In the genomic region with DNA sequence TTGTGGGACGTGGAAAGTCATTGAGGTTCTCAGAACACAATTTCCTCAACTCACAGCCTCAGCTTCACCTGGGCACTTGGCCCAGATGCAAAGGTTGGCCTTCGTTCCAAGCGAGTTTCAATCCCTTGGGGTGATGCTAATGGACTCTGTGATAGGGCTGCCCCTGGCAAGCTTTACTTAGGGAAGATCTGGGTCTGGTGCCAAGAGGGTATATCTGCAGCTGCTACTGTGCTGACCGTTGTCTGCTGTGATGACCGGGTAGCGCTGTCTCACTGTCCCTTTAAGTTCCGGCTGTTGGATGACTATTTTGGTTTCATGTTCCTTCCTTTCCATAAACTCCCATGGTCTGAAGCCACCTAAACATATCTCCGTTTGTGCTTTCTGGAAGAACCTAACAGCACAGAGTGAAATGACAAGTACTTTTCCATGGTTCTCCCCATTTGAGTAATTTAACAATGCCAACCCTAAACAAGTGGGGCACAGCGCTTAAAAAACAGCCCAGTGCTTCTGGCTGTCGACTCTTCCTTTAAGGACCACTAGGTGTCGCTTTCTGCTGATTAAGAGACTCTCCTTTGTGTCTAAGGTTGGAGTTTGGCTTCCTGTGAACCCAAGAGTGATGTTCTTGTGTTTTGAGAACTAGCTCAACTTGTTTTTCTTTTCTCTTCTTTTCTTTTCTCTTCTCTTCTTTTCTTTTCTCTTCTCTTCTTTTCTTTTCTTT, we compare ENCODE assay signal across 9 mouse cellular contexts. TPM values are rescaled to one million over a fixed set of nuclear protein-coding genes. Genes with fewer than 3 reads are reported as not detected.
DNase-seq lines count a peak whose midpoint lies in the region; ATAC-seq and TF ChIP-seq lines count a peak whose summit lies in the region.
"Had no signal": no experiment of that assay in that cellular context is flagged by ENCODE, and none has a peak within 500 bp of the region (broad histone marks: within the 10 kb centered on the region; RNA-seq: fewer than 3 reads in every experiment).

No protein-coding gene starts in this region.

- H3K9me3 ChIP-seq in heart, embryonic 12.5 days (replicated peaks) = no peaks in the 10 kb centered on the region
- H3K9me3 ChIP-seq: lung, embryonic 15.5 days had no signal

- intact Hi-C loops in heart, postnatal 14 days (cut with DNase I) = loop anchor here (2.0 kb wide), 1 partner anchor 200 kb away; no protein-coding TSS in a partner anchor

- no peak overlapping the region for H3K4me3 ChIP-seq in heart, embryonic 12.5 days
- H3K4me3 ChIP-seq in cortical plate, adult 2 months (ENCODE audit: insufficient read depth, low read length) = no peak overlapping the region
- H3K4me3 ChIP-seq: lung, embryonic 15.5 days had no signal

- H3K4me1 ChIP-seq in heart, embryonic 12.5 days (replicated peaks) = no peaks in the 10 kb centered on the region
- H3K4me1 ChIP-seq in cortical plate, adult 2 months (ENCODE audit: control insufficient read depth, insufficient read depth, low read length) = no peaks in the 10 kb centered on the region
- H3K4me1 ChIP-seq: lung, embryonic 15.5 days had no signal

- H3K27ac ChIP-seq in heart, embryonic 12.5 days (ENCODE audit: poor library complexity, severe bottlenecking) = no peak overlapping the region
- H3K27ac ChIP-seq in cortical plate, adult 2 months (ENCODE audit: insufficient read depth, low read length) = no peak overlapping the region
- H3K27ac ChIP-seq: lung, embryonic 15.5 days had no signal

- no peak overlapping the region for H3K4me2 ChIP-seq in heart, embryonic 12.5 days
- H3K4me2 ChIP-seq: lung, embryonic 15.5 days had no signal

- TF ChIP-seq CTCF in cortical plate, adult 2 months (IDR thresholded peaks at IDR 0.05; ENCODE audit: extremely low read depth, insufficient read depth, low read length) = peak; percentile 71

- peak; percentile 16 for DNase-seq in heart, adult 8-10 months (ENCODE audit: low spot score)
- DNase-seq in T-cell, adult 2 months (ENCODE audit: low spot score) = peak; percentile 25
- DNase-seq in heart, postnatal 14 days = peak; percentile 18 to 53
- DNase-seq in layer of hippocampus, adult 11-12 months (ENCODE audit: low spot score) = peak; percentile 62
- peak; percentile 6 for DNase-seq in skeletal muscle tissue, adult 2 months (ENCODE audit: low read depth, low spot score)

- ATAC-seq in heart, embryonic 12.5 days (ENCODE audit: insufficient number of reproducible peaks, low FRiP score) = no peak
- ATAC-seq in megakaryocyte, adult 5-6 weeks (ENCODE audit: poor library complexity, severe bottlenecking) = peak; percentile 90

- H3K27me3 ChIP-seq in heart, embryonic 12.5 days (replicated peaks) = peaks cover 11% of the 10 kb centered on the region; the same call in 1 of the 2 replicates
- H3K27me3 ChIP-seq: lung, embryonic 15.5 days had no signal

- TF ChIP-seq POLR2A in cortical plate, adult 2 months (IDR thresholded peaks at IDR 0.05; ENCODE audit: extremely low read depth, insufficient read depth, low read length) = no peak

- no peaks in the 10 kb centered on the region for H3K36me3 ChIP-seq in heart, embryonic 12.5 days
- H3K36me3 ChIP-seq: lung, embryonic 15.5 days had no signal

- 42% methylated on average over 11 of the region's 11 CpGs for WGBS in heart, embryonic 12.5 days

- no peak overlapping the region for H3K9ac ChIP-seq in heart, embryonic 12.5 days
- H3K9ac ChIP-seq: lung, embryonic 15.5 days had no signal

RNA-seq across cellular contexts. Expression of gene Cth, which starts 48.3 kb away (rescaled TPM):
- 1 to 10 TPM; 2.4 to 6.0 (median 4.6) TPM for total RNA-seq in heart, adult 8-10 months (2022)
- polyA plus RNA-seq in heart, embryonic 12.5 days (2016; fragmentation: Nextera tagmentation; extraction: Ambion mirVana) = 3.1 and 3.8 TPM in 2 replicates
- 6.7 and 7.2 TPM in 2 replicates for polyA plus RNA-seq in cortical plate, adult 2 months (2012; rRNA removed)
- under 1 TPM; 0.76 to 0.91 TPM for total RNA-seq in heart, postnatal 14 days (2021)
- 0.22 and 1.8 TPM in 2 replicates for total RNA-seq in megakaryocyte, adult 5-6 weeks (2015)
- not detected in 2 replicates for total RNA-seq in megakaryocyte, adult 5-6 weeks (2017)

Comparison
In these comparisons a context has a peak if more than half of its experiments do, and no peak if none do; other contexts are left out.
1. DNase-seq: peak in every context shown above with its lines; median percentile 62 in layer of hippocampus, adult 11-12 months; 36 in heart, postnatal 14 days; 25 in T-cell, adult 2 months; 16 in heart, adult 8-10 months; 6 in skeletal muscle tissue, adult 2 months.